Mouse (Mus musculus) E14TG2a.4 (cell line): ENCODE measurements at regions not wholly inside any gene's neighbourhood (a gene's known extent, or its start where the extent isn't known, plus 50 kb on each side); places are given as distances from the start of the nearest gene placed in this dataset.

Experiments
- H3K27me3 ChIP-seq: 2 replicates; pipeline ENCODE4 v1.6.1; 2014; ENCODE audit warnings: low read length, control low read depth; ENCODE audit not compliant: insufficient read depth
- H3K36me3 ChIP-seq: 2 replicates; pipeline ENCODE4 v1.6.1; 2014; ENCODE audit warnings: low read length, control low read depth; ENCODE audit not compliant: insufficient read depth
- H3K4me1 ChIP-seq: replicated peaks from 2 replicates; pipeline ENCODE4 v1.6.1; 2014; ENCODE audit warnings: low read depth, low read length, control low read depth
- H3K4me3 ChIP-seq: replicated peaks from 2 replicates; pipeline ENCODE4 v1.5.1; 2014; ENCODE audit warnings: mild to moderate bottlenecking, low read length
- H3K9me3 ChIP-seq: 2 replicates; pipeline ENCODE4 v1.6.1; 2014; ENCODE audit warnings: low read length, control low read depth
- CTCF ChIP-seq: conservative IDR thresholded peaks from 2 replicates; pipeline ENCODE4 v1.5.1; 2014; ENCODE audit warnings: low read length
- NANOG ChIP-seq: IDR thresholded peaks from 2 replicates; pipeline ENCODE4 v1.6.1; 2014; ENCODE audit warnings: borderline replicate concordance, low read length, mixed read lengths
- POU5F1 ChIP-seq: IDR thresholded peaks from 2 replicates; pipeline ENCODE4 v1.6.1; 2014; ENCODE audit warnings: low read length, borderline replicate concordance

DNA sequence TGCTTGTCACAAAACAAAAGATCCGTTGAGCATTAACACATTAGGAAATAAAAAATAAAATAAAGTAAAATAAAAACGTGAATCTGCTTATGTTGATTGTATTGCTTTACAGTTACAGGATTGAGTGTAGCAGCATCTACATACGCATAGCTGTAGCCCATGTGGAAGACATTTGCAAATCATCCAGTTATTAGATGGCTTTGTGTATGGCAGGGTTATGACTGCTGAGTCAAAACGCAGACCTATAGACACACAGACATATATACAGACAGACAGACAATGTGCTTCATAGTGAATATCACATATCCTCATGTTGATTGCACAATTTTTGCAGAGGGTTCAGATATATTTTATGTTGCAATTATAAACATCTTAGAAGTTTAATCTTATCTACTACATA lies 64.5 kb downstream of the Gm11146 start:
- no peaks in the 10 kb centered on the region for H3K36me3 ChIP-seq
- no peaks in the 10 kb centered on the region for H3K4me1 ChIP-seq
- H3K27me3 ChIP-seq, result no peaks in the 10 kb centered on the region
- no peak overlapping the region for H3K4me3 ChIP-seq
- no peak for TF ChIP-seq NANOG
- TF ChIP-seq POU5F1, result no peak
- no peak for TF ChIP-seq CTCF
- H3K9me3 ChIP-seq, result no peaks in the 10 kb centered on the region

GRCm38 (mm10) chr16:77536746-77537145 lies 65.1 kb downstream of the Gm11146 start:
- TF ChIP-seq NANOG (no peak), POU5F1 (no peak), CTCF (no peak)
- Histone ChIP-seq H3K27me3 (no peaks in the 10 kb centered on the region), H3K4me1 (no peaks in the 10 kb centered on the region)

GRCm38 (mm10) chr16:77536314-77536713 lies 65.6 kb downstream of the Gm11146 start:
- Histone ChIP-seq H3K4me1 (no peaks in the 10 kb centered on the region), H3K9me3 (no peaks in the 10 kb centered on the region), H3K4me3 (no peak overlapping the region), H3K27me3 (no peaks in the 10 kb centered on the region), H3K36me3 (no peaks in the 10 kb centered on the region)
- no peak for TF ChIP-seq NANOG
- no peak for TF ChIP-seq POU5F1
- no peak for TF ChIP-seq CTCF

More at GRCm38 (mm10) chr16:77536746-77537145, 65.1 kb downstream of the Gm11146 start:
- Histone ChIP-seq H3K4me3 (no peak overlapping the region), H3K36me3 (no peaks in the 10 kb centered on the region), H3K9me3 (no peaks in the 10 kb centered on the region)

GRCm38 (mm10) chr16:77535021-77535420 lies 66.9 kb downstream of the Gm11146 start:
- Histone ChIP-seq H3K4me3 (no peak overlapping the region), H3K4me1 (no peaks in the 10 kb centered on the region), H3K9me3 (no peaks in the 10 kb centered on the region), H3K36me3 (no peaks in the 10 kb centered on the region), H3K27me3 (no peaks in the 10 kb centered on the region)
- peak; percentile 40 for TF ChIP-seq CTCF
- no peak for TF ChIP-seq POU5F1

DNA sequence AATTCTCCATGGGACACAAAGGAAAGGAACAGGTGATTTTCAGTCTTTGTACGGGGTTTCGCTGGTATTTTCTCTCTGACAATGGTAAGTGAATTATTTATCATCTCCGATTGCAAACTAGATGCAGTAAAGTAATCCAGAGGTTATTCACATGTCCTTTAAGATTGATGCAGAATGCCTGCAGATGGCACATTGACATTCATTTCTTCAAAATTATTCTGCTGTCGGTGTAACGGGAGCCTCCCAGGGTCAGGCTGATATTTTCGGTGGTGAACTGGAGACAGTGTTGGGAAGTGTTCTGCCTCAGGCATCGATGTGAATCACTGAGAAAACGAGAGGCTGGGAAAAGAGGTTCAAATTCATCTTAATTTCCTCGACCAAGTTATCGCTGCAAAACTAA lies 70.3 kb downstream of the Gm11146 start:
- Histone ChIP-seq H3K27me3 (no peaks in the 10 kb centered on the region), H3K4me1 (no peaks in the 10 kb centered on the region), H3K36me3 (no peaks in the 10 kb centered on the region), H3K4me3 (no peak overlapping the region), H3K9me3 (no peaks in the 10 kb centered on the region)
- no peak for TF ChIP-seq POU5F1
- no peak for TF ChIP-seq CTCF
- no peak for TF ChIP-seq NANOG

DNA sequence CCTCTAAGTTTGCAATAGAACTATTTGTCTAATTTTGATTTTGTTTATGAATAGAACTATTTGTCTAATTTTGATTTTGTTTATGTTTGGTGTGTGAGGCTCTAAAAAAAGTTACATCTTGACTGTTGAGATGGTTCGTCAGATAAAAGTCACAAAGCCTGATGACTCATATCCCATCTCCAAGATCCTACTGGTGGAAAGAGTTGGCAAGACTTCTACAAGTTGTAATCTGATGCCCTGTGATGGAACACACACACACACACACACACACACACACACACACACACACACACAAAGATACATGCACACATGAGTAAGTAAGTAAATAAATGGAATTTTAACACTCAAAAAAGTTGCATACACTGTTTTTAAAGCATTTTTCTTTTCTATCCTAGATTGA lies 73.9 kb downstream of the Gm11146 start:
- no peaks in the 10 kb centered on the region for H3K9me3 ChIP-seq
- no peaks in the 10 kb centered on the region for H3K27me3 ChIP-seq
- TF ChIP-seq NANOG, result no peak
- no peak for TF ChIP-seq CTCF
- no peak for TF ChIP-seq POU5F1
- H3K36me3 ChIP-seq, result no peaks in the 10 kb centered on the region
- H3K4me1 ChIP-seq, result no peaks in the 10 kb centered on the region
- H3K4me3 ChIP-seq, result no peak overlapping the region

DNA sequence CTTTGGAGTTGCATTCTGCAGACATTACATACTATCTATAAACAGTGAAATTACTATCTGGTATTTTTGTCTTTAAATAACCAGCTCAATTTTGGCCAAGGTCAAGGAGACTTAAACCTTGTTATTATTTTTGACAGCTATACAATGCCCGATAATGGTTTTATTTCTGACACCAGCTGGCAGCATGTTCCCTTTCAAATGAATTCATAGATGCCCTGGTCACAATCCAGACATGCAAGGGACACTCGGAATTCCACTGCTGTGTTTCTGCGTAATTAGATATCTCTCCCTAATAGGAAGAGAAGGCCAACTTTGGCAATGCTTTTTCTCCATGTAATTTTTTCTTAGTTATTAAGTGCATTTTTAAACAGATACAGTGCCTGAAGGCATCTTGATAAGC lies 87.3 kb downstream of the Gm11146 start:
- Histone ChIP-seq H3K4me1 (no peaks in the 10 kb centered on the region), H3K27me3 (no peaks in the 10 kb centered on the region), H3K36me3 (no peaks in the 10 kb centered on the region), H3K9me3 (no peaks in the 10 kb centered on the region), H3K4me3 (no peak overlapping the region)
- TF ChIP-seq NANOG, result no peak
- no peak for TF ChIP-seq POU5F1
- TF ChIP-seq CTCF, result no peak

GRCm38 (mm10) chr16:77503556-77503955 lies 98.3 kb downstream of the Gm11146 start:
- TF ChIP-seq POU5F1 (no peak), NANOG (no peak), CTCF (no peak)
- Histone ChIP-seq H3K4me3 (no peak overlapping the region), H3K9me3 (no peaks in the 10 kb centered on the region), H3K36me3 (no peaks in the 10 kb centered on the region), H3K27me3 (no peaks in the 10 kb centered on the region), H3K4me1 (no peaks in the 10 kb centered on the region)

GRCm38 (mm10) chr16:77502916-77503315 lies 99.0 kb downstream of the Gm11146 start:
- Histone ChIP-seq H3K9me3 (no peaks in the 10 kb centered on the region), H3K27me3 (no peaks in the 10 kb centered on the region), H3K4me1 (no peaks in the 10 kb centered on the region), H3K4me3 (no peak overlapping the region), H3K36me3 (no peaks in the 10 kb centered on the region)
- no peak for TF ChIP-seq CTCF
- TF ChIP-seq NANOG, result no peak
- no peak for TF ChIP-seq POU5F1
